Mouse (Mus musculus) stomach, embryonic 15.5 days (tissue): ENCODE results near the gene Asic2. TPM values are rescaled to one million over a fixed set of nuclear protein-coding genes. Genes with fewer than 3 reads are reported as not detected.

Experiments used
- ATAC-seq: fragments of 200-750 bp; cut with Nextera tagmentation; 2 replicates; pipeline ENCODE4 v1.8.0; 2017; ENCODE audit warnings: low read depth, moderate number of reproducible peaks, moderate TSS enrichment; ENCODE audit not compliant: insufficient read depth, low FRiP score
- H3K27ac ChIP-seq: fragments of 300-500 bp; sonication (generic); 2 replicates; pipeline ENCODE4 v1.5.1; 2015; ENCODE audit warnings: mild to moderate bottlenecking, inconsistent platforms
- H3K27me3 ChIP-seq: fragments of 300-500 bp; sonication (generic); replicated peaks from 2 replicates; pipeline ENCODE4 v1.6.1; 2015; ENCODE audit warnings: inconsistent platforms
- H3K36me3 ChIP-seq: fragments of 300-500 bp; sonication (generic); 2 replicates; pipeline ENCODE4 v1.6.1; 2015; ENCODE audit warnings: inconsistent platforms
- H3K4me1 ChIP-seq: fragments of 300-500 bp; sonication (generic); 2 replicates; pipeline ENCODE4 v1.6.1; 2015; ENCODE audit warnings: inconsistent platforms
- H3K4me2 ChIP-seq: fragments of 300-500 bp; sonication (generic); 2 replicates; pipeline ENCODE4 v1.6.1; 2015; ENCODE audit warnings: mild to moderate bottlenecking, inconsistent platforms
- H3K4me3 ChIP-seq: fragments of 300-500 bp; sonication (generic); replicated peaks from 2 replicates; pipeline ENCODE4 v1.5.1; 2015; ENCODE audit warnings: inconsistent platforms
- H3K9ac ChIP-seq: fragments of 300-500 bp; sonication (generic); 2 replicates; pipeline ENCODE4 v1.6.1; 2015; ENCODE audit warnings: inconsistent platforms
- H3K9me3 ChIP-seq: fragments of 300-500 bp; sonication (generic); 2 replicates; pipeline ENCODE4 v1.6.1; 2016; ENCODE audit warnings: inconsistent platforms
- WGBS: fragments of 180-500 bp; shearing (Covaris S2); methylation state at CpG from one replicate; pipeline ENCODE4 v1.1.7; 2015; 5-methylcytosine and 5-hydroxymethylcytosine counted together
- polyA plus RNA-seq: library from polyadenylated mRNA; unstranded; fragments of >200 nt; fragmentation: Nextera tagmentation; extraction: Ambion mirVana; gene quantifications from 2 replicates; pipeline ENCODE4 v1.2.1, GENCODE M21; 2015

The Asic2 gene
- polyA plus RNA-seq, 1 experiment from 2014 or later = 0.65 TPM

- H3K27ac ChIP-seq = no peak overlapping the region
- H3K9me3 ChIP-seq = no peaks in the 10 kb centered on the region
- ATAC-seq = no peak
- 70% methylated on average over 5 of the region's 5 CpGs for WGBS
- H3K36me3 ChIP-seq = no peaks in the 10 kb centered on the region
- H3K4me2 ChIP-seq = no peak overlapping the region
- no peaks in the 10 kb centered on the region for H3K27me3 ChIP-seq
- H3K4me1 ChIP-seq = no peaks in the 10 kb centered on the region
- H3K4me3 ChIP-seq = no peak overlapping the region
- no peak overlapping the region for H3K9ac ChIP-seq
These were observed 203.0 kb downstream of the Asic2 start for GRCm38 (mm10) chr11:81765288-81765687.

- H3K36me3 ChIP-seq = no peaks in the 10 kb centered on the region
- no peak overlapping the region for H3K4me2 ChIP-seq
- 25% methylated on average over 3 of the region's 3 CpGs for WGBS
- H3K27ac ChIP-seq = no peak overlapping the region
- H3K4me1 ChIP-seq = no peaks in the 10 kb centered on the region
- no peak overlapping the region for H3K9ac ChIP-seq
- H3K9me3 ChIP-seq = no peaks in the 10 kb centered on the region
- H3K27me3 ChIP-seq = no peaks in the 10 kb centered on the region
- ATAC-seq = no peak
- no peak overlapping the region for H3K4me3 ChIP-seq
These were observed 203.5 kb downstream of the Asic2 start for GRCm38 (mm10) chr11:81764778-81765177.

- WGBS = 89% methylated on average over 4 of the region's 4 CpGs
- Histone ChIP-seq H3K27me3 (no peaks in the 10 kb centered on the region), H3K4me3 (no peak overlapping the region), H3K9me3 (no peaks in the 10 kb centered on the region), H3K36me3 (no peaks in the 10 kb centered on the region), H3K9ac (no peak overlapping the region), H3K27ac (no peak overlapping the region), H3K4me1 (no peaks in the 10 kb centered on the region), H3K4me2 (no peak overlapping the region)
- ATAC-seq = no peak
These were observed 211.0 kb downstream of the Asic2 start for GRCm38 (mm10) chr11:81757221-81757620.

- Histone ChIP-seq H3K4me3 (no peak overlapping the region), H3K27me3 (no peaks in the 10 kb centered on the region), H3K9ac (no peak overlapping the region), H3K27ac (no peak overlapping the region), H3K9me3 (no peaks in the 10 kb centered on the region), H3K4me2 (no peak overlapping the region), H3K4me1 (no peaks in the 10 kb centered on the region), H3K36me3 (no peaks in the 10 kb centered on the region)
- ATAC-seq = no peak
- 90% methylated on average over 5 of the region's 5 CpGs for WGBS
These were observed 217.4 kb downstream of the Asic2 start for GRCm38 (mm10) chr11:81750876-81751275.

- Histone ChIP-seq H3K36me3 (no peaks in the 10 kb centered on the region), H3K27ac (no peak overlapping the region), H3K9me3 (no peaks in the 10 kb centered on the region), H3K9ac (no peak overlapping the region), H3K4me3 (no peak overlapping the region), H3K4me2 (no peak overlapping the region), H3K27me3 (no peaks in the 10 kb centered on the region), H3K4me1 (no peaks in the 10 kb centered on the region)
- 57% methylated on average over 1 of the region's 1 CpGs for WGBS
- no peak for ATAC-seq
These were observed 218.2 kb downstream of the Asic2 start for GRCm38 (mm10) chr11:81750016-81750415.

GRCm38 (mm10) chr11:81738995-81739394 is 229.3 kb downstream of the Asic2 start:
- Histone ChIP-seq H3K27ac (no peak overlapping the region), H3K9ac (no peak overlapping the region), H3K4me1 (no peaks in the 10 kb centered on the region), H3K9me3 (no peaks in the 10 kb centered on the region), H3K4me2 (no peak overlapping the region), H3K27me3 (no peaks in the 10 kb centered on the region), H3K4me3 (no peak overlapping the region), H3K36me3 (no peaks in the 10 kb centered on the region)
- no peak for ATAC-seq
- 58% methylated on average over 3 of the region's 3 CpGs for WGBS

GRCm38 (mm10) chr11:81737777-81738176 is 230.5 kb downstream of the Asic2 start:
- Histone ChIP-seq H3K36me3 (no peaks in the 10 kb centered on the region), H3K4me1 (no peaks in the 10 kb centered on the region), H3K27ac (no peak overlapping the region), H3K9ac (no peak overlapping the region), H3K4me3 (no peak overlapping the region), H3K27me3 (no peaks in the 10 kb centered on the region), H3K4me2 (no peak overlapping the region), H3K9me3 (no peaks in the 10 kb centered on the region)
- no peak for ATAC-seq
- WGBS = 54% methylated on average over 3 of the region's 3 CpGs

- WGBS = 69% methylated on average over 2 of the region's 2 CpGs
- H3K27ac ChIP-seq = no peak overlapping the region
These were observed 246.2 kb downstream of the Asic2 start for GRCm38 (mm10) chr11:81722071-81722470.

GRCm38 (mm10) chr11:81714801-81715200 is 253.5 kb downstream of the Asic2 start:
- H3K4me3 ChIP-seq = no peak overlapping the region
- no peaks in the 10 kb centered on the region for H3K4me1 ChIP-seq
- H3K27ac ChIP-seq = no peak overlapping the region
- H3K9me3 ChIP-seq = no peaks in the 10 kb centered on the region
- ATAC-seq = no peak
- H3K9ac ChIP-seq = no peak overlapping the region
- H3K27me3 ChIP-seq = no peaks in the 10 kb centered on the region
- 64% methylated on average over 4 of the region's 4 CpGs for WGBS
- no peaks in the 10 kb centered on the region for H3K36me3 ChIP-seq
- H3K4me2 ChIP-seq = no peak overlapping the region

More at GRCm38 (mm10) chr11:81722071-81722470, 246.2 kb downstream of the Asic2 start:
- Histone ChIP-seq H3K27me3 (no peaks in the 10 kb centered on the region), H3K4me1 (no peaks in the 10 kb centered on the region), H3K9ac (no peak overlapping the region), H3K36me3 (no peaks in the 10 kb centered on the region), H3K4me3 (no peak overlapping the region), H3K9me3 (no peaks in the 10 kb centered on the region), H3K4me2 (no peak overlapping the region)
- no peak for ATAC-seq

- H3K27me3 ChIP-seq = no peaks in the 10 kb centered on the region
- no peaks in the 10 kb centered on the region for H3K9me3 ChIP-seq
- no peak overlapping the region for H3K4me3 ChIP-seq
- no peak overlapping the region for H3K27ac ChIP-seq
- H3K36me3 ChIP-seq = no peaks in the 10 kb centered on the region
- no peak overlapping the region for H3K9ac ChIP-seq
- ATAC-seq = no peak
- H3K4me2 ChIP-seq = no peak overlapping the region
- no peaks in the 10 kb centered on the region for H3K4me1 ChIP-seq
- WGBS = 73% methylated on average over 5 of the region's 5 CpGs
These were observed 261.3 kb downstream of the Asic2 start for GRCm38 (mm10) chr11:81706996-81707395.

GRCm38 (mm10) chr11:81698008-81698407 is 270.2 kb downstream of the Asic2 start:
- Histone ChIP-seq H3K4me3 (no peak overlapping the region), H3K27me3 (no peaks in the 10 kb centered on the region), H3K27ac (no peak overlapping the region), H3K4me1 (no peaks in the 10 kb centered on the region), H3K9ac (no peak overlapping the region), H3K9me3 (no peaks in the 10 kb centered on the region), H3K36me3 (no peaks in the 10 kb centered on the region), H3K4me2 (no peak overlapping the region)
- 36% methylated on average over 1 of the region's 1 CpGs for WGBS
- ATAC-seq = no peak

GRCm38 (mm10) chr11:81695501-81695900 is 272.8 kb downstream of the Asic2 start:
- Histone ChIP-seq H3K9ac (no peak overlapping the region), H3K36me3 (no peaks in the 10 kb centered on the region), H3K4me1 (no peaks in the 10 kb centered on the region), H3K9me3 (no peaks in the 10 kb centered on the region), H3K27me3 (no peaks in the 10 kb centered on the region), H3K27ac (no peak overlapping the region), H3K4me3 (no peak overlapping the region), H3K4me2 (no peak overlapping the region)
- ATAC-seq = no peak
- 90% methylated on average over 2 of the region's 2 CpGs for WGBS

GRCm38 (mm10) chr11:81680511-81680910 is 287.7 kb downstream of the Asic2 start:
- Histone ChIP-seq H3K36me3 (no peaks in the 10 kb centered on the region), H3K4me1 (no peaks in the 10 kb centered on the region), H3K4me2 (no peak overlapping the region), H3K9me3 (no peaks in the 10 kb centered on the region), H3K4me3 (no peak overlapping the region), H3K9ac (no peak overlapping the region), H3K27ac (no peak overlapping the region), H3K27me3 (no peaks in the 10 kb centered on the region)
- WGBS = 73% methylated on average over 2 of the region's 2 CpGs
- no peak for ATAC-seq
